Mouse (Mus musculus): ENCODE measurements around the gene Phgdh.

GRCm38 (mm10) chr3:98313294-98314155 is 26.3 kb downstream of the Phgdh start:
- no peak for TF ChIP-seq SRF (IDR thresholded peaks at IDR 0.05; ENCODE audit: control insufficient read depth, insufficient read length, low read depth)
- TF ChIP-seq USF1 (IDR thresholded peaks at IDR 0.05; ENCODE audit: low read depth), result no peak
- TF ChIP-seq POLR2A (IDR thresholded peaks at IDR 0.05; ENCODE audit: insufficient read length, low read depth), result no peak
- TF ChIP-seq MAX (IDR thresholded peaks at IDR 0.05; ENCODE audit: low read depth), result no peak
- peak; percentile 46 for TF ChIP-seq POLR2AphosphoS2 (IDR thresholded peaks at IDR 0.05; ENCODE audit: insufficient read length, low read depth)
- TF ChIP-seq TCF3 (IDR thresholded peaks at IDR 0.05; ENCODE audit: insufficient read length, low read depth), result no peak
